Mouse (Mus musculus) MN1 (cell line): ENCODE results near the gene Zscan10.

Source experiments
- DNase-seq: peaks from one replicate; pipeline ENCODE4 v3.0.0-alpha.2; 2016; ENCODE audit warnings: low spot score

Zscan10 gene

GRCm38 (mm10) chr17:23600641-23601622 is at the start of gene Zscan10:
Gene Zscan10 (plus strand): TSS chr17:23600856.
- no peak for DNase-seq

GRCm38 (mm10) chr17:23550856-23551255 is 49.8 kb upstream of the Zscan10 start:
- peak; percentile 58 for DNase-seq

DNA sequence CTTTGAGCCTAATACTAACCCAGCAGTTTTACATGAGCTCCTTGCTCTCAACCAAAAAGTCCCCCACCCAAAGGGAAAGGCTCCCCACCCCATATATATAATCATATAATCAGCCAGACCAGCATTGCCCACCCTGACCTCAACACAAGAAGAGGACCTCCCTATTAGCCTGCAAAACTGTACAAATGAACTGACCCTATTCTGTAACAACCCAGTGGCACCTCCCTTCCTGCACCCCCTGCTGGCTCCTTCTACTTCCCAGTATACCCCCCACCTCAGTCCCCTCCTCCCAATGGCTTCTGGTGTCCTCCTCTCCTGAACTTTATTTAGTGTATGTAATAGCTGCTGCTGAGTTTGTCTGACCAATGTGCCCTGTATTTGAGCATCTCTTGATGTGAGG is 49.2 kb upstream of the Zscan10 start:
- no peak for DNase-seq

- no peak for DNase-seq
Observed at GRCm38 (mm10) chr17:23551963-23552362, 48.7 kb upstream of the Zscan10 start.

DNA sequence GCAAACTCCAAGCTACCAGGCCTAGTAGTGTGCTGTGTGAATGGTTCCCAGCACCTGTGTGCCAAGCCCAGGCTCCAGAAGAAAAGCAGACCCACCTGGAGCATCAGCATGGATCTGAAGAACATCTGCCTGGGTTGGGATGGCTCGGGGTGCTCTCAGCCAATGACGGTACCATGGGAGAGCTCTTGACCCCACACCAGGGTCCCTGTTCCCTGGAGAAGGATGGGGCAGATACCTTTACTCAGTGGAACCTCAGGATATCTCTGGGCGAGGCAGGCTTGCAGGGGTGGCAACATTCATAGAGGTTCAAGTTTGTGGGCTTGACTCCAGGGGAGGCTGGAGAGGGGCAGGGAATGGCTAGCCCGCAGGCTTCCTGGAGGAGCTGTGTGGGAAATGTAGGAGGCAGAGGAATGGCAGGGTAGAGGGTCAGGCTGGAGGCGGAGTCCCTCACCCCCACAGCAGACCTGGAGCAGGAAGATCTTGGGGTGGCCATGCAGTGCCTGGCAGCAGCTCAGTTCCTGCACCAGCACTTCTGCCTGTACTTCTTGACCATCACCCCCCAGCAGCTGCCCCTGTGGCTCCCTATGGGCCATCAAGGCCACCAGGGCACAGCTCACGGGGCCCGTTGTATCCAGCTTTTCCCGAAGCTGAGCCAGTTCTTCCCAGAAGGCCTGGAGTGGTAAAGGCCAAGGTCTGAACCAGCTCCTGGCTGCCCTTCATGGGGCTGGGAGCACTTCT is 47.6 kb upstream of the Zscan10 start:
- no peak for DNase-seq

DNA sequence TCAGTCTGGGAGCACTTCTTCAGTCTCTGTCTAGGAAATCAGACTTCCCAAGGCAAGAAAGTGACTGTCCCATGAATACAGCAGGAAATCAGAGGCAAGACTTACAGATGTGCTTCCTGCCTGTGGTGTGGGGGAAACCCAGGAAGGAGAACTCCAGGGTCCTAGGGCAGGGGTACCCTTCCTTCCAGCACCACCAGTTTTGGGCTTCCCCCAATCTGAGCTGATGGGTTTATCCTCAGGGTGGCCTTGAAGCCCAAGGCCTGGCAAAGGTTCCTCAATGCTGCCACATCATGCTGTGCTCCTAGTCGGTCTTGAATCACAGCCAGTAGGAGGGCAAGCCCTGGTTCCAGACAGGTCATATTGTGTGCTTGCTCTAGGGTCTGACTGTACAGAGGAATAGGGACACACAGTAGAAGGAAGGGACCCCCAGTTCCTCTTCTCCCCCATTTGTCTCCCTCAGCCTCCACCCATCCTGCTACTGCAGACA is 47.0 kb upstream of the Zscan10 start:
- no peak for DNase-seq

DNA sequence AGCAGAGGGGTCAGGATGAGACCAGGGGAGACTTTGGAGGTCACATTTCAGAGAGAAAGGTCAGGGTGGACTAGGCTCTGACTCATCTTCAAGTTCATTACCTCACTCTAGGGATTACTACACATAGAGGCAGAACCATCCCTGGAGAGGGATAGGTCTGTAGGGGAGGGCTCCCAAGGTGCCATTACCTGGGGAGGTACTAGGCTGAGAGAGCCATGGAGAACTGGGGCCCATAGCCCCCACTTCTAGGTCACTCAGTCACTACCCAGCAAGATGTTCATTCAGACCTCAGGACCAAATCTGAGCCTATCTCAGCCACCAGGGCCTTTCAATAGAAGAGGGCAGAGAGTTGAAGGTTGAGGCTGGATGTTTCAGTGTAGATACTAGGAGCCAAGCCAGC is 46.3 kb upstream of the Zscan10 start:
- no peak for DNase-seq

- no peak for DNase-seq
Observed at GRCm38 (mm10) chr17:23555243-23555916, 45.3 kb upstream of the Zscan10 start.

DNA sequence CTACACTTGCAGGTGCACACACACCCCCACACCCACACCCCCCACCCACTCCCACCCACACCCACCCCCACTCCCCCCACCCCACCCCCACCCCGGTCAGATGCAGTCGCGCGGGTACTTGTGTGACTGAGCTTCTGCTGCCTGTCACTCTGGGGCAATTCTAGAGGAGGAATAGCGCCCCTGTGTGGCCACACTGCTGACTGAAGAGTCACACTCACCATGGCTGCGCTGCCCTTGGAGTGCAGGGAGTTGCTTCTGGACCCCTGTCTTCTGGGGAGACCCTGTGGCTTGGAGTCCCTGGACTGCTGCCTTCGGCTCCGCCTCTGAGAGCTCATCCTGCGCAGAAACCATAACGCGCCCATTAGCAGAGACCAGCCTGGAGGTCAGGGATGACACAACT is 40.9 kb upstream of the Zscan10 start:
- DNase-seq: peak; percentile 41

DNA sequence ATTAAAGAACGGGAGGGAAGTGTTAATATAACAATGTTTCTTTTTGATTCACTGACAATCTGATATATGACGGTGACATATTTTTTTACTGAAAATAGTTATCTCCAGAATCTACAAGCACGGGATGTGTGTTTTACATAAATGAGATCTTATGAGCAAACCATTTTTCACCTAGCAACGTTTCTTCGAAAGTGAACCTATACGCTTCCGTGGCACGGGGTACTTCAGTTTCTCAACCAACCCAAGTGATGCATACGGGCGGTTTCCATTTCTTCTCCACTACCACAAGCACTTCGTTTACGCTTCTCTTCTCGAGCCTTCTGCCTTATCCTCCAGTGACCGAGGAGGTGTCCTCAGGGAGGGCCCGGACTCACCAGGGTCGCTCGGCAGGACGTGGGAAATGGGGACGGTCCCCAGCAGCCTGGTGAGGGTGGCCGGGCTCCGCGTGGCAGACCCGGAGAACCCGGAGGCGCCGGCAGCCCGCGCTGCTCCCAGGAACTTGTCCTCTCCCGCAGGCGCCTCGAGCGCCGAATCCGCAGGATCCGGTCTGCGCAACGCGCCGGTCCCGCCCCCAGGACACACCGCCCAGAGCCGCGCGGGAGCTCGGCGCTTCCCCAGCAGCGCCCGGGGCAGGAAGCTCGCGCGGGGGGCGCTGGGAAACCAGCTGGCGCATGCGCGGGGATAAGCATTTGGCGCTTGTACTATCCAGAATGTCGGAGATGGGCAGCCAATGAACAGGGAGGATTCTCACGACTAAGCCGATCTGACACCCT is 36.9 kb upstream of the Zscan10 start, which contains the start of gene Zfp213:
Zfp213 (minus strand) TSS at position 644 of the 773 bp plus-strand sequence.
- DNase-seq: peak; percentile 98

GRCm38 (mm10) chr17:23564368-23564715 is 36.3 kb upstream of the Zscan10 start:
- DNase-seq: no peak

DNA sequence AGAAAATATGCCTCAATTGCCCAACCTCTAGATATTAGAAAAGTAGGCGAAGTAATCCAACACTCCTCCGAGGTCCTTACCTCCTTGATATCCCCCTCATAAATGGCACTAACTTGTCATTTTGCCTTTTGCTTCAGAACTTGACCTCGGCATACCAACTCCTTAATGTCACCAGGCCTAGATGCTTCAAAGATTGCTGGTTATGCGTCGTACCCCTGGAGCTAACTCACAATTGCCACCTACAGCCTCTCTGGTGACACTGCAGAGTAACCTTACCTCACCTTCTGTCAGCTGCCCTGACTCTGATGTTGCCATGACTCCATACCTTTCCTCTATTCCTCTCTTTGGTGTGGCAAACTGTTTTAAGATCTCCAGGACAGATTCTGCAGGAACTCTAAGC is 33.9 kb upstream of the Zscan10 start:
- no peak for DNase-seq

DNA sequence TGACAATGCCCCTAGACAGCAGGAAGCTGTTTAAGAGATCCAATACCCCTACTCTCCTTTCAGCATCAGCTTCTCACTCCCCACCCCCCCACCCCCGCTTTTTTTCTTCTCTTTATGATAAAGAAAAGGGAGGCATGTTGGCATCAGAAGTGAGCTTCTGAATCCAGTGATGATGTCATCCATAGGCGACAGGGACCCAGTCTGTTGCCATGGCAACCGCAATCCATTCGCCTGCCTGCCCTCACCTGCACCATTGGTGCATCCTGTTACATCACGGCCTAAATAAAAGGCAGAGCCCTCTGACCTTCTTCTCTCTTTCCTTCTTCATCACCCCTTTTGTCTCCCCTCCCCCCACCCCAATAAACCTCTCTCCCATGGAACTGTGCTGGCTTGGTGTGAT is 32.3 kb upstream of the Zscan10 start:
- no peak for DNase-seq

GRCm38 (mm10) chr17:23570017-23570416 is 30.6 kb upstream of the Zscan10 start:
- DNase-seq: peak; percentile 78

GRCm38 (mm10) chr17:23571084-23571483 is 29.6 kb upstream of the Zscan10 start:
- DNase-seq: peak; percentile 61

DNA sequence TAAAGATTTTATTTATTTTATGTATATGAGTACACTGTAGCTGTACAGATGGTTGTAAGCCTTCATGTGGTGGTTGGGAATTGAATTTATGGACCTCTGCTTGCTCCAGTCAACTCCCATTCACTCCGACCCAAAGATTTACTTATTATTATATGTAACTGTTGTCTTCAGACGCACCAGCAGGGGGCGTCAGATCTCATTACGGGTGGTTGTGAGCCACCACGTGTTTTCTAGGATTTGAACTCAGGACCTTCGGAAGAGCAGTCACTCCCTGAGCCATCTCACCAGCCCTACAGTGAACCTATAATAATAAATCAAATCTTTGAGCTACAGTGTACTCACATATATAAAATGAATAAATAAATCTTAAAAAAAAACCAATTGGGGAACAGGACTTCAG is 28.6 kb upstream of the Zscan10 start:
- DNase-seq: no peak

DNA sequence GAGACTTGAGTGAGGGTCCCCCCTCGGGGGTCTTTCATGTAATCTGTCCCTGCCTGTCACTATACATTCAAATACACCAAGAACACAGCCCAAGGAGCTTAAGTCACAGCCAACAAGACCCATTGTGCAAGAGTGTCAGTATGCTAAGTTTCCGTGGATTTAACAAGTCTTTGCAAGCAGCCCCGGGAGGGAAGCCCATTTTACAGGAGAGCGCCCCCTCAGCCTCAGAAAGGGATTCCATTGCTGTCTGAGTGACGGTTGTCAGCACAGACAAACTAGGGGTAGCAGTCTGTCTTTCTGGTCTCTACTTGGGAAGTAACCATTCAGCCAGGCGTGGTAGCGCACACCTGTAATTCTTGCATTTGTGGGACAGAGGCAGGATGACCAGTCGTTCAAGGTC is 26.5 kb upstream of the Zscan10 start:
- no peak for DNase-seq

- DNase-seq: no peak
Observed at GRCm38 (mm10) chr17:23575951-23576552, 24.6 kb upstream of the Zscan10 start.

DNA sequence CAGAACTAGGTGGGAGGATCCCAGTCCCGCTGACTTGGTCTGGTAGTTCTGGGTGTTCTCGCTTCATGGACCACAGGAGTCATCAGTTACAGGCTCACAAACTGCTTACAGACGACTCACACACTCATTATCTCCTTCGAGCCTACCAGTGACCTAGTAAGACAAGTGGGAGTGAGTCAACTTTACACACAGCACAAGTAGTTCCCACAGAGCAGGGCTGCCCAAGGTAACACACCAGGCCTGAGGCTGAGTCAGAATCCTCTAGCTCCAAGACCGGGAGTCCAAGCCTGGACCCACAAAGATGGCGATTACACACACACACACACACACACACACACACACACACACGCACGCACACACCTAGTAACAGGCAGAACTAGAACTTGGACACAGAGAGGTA is 15.9 kb upstream of the Zscan10 start:
- DNase-seq: peak; percentile 24

- DNase-seq: peak; percentile 78
Observed at GRCm38 (mm10) chr17:23585721-23586491, 14.8 kb upstream of the Zscan10 start.
